Mouse (Mus musculus): ENCODE results near the gene Rassf1. TPM values are rescaled to one million over a fixed set of nuclear protein-coding genes. Genes with fewer than 3 reads are reported as not detected.

Gene Rassf1
- polyA plus RNA-seq (2014; fragmentation: Nextera tagmentation; extraction: Ambion mirVana), result 35.5 and 40.4 TPM in 2 replicates

DNA sequence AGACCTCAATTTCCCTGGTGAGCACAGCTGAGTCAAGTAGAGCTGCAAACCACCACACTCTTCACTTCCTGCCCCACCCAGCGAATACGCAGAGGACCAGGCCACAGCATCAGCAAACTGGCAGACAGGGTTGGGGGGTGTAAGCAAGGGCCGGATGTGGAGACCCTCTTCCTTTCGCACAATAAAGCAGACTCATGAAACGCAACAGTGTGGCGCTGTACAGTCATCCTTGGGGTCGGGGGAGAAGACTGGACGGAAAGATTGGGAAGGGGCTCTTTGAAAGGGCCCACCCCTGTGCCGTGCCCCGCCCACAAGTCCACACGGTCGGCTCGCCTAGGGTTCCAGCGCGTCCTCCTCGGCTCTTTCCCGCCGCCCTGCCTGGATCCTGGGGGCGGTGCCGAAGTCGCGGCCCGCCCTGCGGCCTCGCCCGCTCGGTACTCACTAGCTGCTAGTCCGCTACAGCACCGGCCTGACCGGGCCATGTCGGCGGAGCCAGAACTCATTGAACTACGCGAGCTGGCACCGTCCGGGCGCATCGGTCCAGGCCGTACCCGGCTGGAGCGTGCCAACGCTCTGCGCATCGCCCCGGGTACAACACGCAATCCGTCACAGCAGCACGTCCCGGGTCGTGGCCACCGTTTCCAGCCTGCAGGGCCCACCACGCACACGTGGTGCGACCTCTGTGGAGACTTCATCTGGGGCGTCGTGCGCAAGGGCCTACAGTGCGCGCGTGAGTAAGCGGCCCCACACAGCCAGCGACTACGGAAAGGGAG lies at the start of gene Rassf1:
Gene Rassf1, plus strand, starts transcription at position 439 of the 773 bp plus-strand sequence.
- ATAC-seq (ENCODE audit: low FRiP score, low TSS enrichment) (no peak), DNase-seq (peak; percentile 48)
- H3K4me3 ChIP-seq (replicated peaks; ENCODE audit: low read depth, low read length), result peak within 1 kb of the TSS; percentile 29
- no peaks in the 10 kb centered on the region for H3K9me3 ChIP-seq (ENCODE audit: control insufficient read depth, low read length)
- H3K27me3 ChIP-seq (ENCODE audit: control insufficient read depth, insufficient read depth, low read length), result peaks cover 30% of the 10 kb centered on the region
- 2% methylated on average over 63 of the region's 63 CpGs for WGBS
- peak within 1 kb of the TSS; percentile 53 for H3K4me2 ChIP-seq (ENCODE audit: low read length)
- H3K36me3 ChIP-seq (ENCODE audit: control insufficient read depth, insufficient read depth, low read length), result no peaks in the 10 kb centered on the region
- H3K27ac ChIP-seq (replicated peaks; ENCODE audit: low read depth, low read length), result no peak within 1 kb of the TSS
- peaks cover 35% of the 10 kb centered on the region for H3K4me1 ChIP-seq (ENCODE audit: control insufficient read depth, insufficient read depth, low read length)
- H3K9ac ChIP-seq (replicated peaks; ENCODE audit: low read length), result peak within 1 kb of the TSS; percentile 45; the same call in 1 of the 2 replicates

DNA sequence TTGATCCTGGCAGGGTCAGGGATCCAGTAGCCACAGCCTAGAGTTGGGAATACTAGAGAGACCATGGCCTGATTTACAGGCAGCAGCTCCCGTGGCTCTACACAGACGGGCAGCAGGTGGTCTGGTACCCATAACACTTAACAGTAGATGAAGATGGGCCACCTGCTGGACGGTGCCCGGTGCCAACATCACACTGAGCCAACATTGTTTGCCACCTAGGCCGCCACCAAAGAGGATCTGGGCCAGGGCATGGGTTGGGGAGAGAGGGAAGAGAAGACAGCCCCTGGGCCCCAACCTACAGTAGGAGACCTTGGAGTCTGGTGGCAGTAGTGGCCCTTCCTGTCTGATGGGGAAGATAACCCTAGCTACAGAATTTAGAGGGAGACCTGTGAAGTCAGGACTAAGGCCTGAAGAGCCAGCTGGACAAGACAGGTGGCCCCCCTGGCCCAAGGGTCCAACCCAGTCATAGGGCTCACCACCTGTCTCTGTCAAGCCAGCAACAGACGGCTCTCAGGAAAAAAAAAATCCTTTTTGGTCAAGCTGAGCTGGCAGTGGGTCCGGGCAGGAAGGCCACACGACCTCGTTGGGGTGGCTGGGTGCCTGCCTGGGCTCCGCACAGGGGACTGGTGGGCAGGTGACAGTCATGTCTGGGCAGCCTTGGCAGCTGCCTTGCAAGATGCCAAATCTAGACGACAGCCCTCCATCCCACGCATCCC lies 49.1 kb upstream of the Rassf1 start:
- no peak overlapping the region for H3K4me3 ChIP-seq (replicated peaks; ENCODE audit: low read depth, low read length)
- H3K4me2 ChIP-seq (ENCODE audit: low read length), result no peak overlapping the region
- ATAC-seq (ENCODE audit: low FRiP score, low TSS enrichment), result no peak
- peaks cover 29% of the 10 kb centered on the region for H3K4me1 ChIP-seq (ENCODE audit: control insufficient read depth, insufficient read depth, low read length)
- no peaks in the 10 kb centered on the region for H3K27me3 ChIP-seq (ENCODE audit: control insufficient read depth, insufficient read depth, low read length)
- H3K27ac ChIP-seq (replicated peaks; ENCODE audit: low read depth, low read length), result no peak overlapping the region
- no peak for DNase-seq
- 89% methylated on average over 12 of the region's 12 CpGs for WGBS
- no peak overlapping the region for H3K9ac ChIP-seq (replicated peaks; ENCODE audit: low read length)
- no peaks in the 10 kb centered on the region for H3K9me3 ChIP-seq (ENCODE audit: control insufficient read depth, low read length)
- H3K36me3 ChIP-seq (ENCODE audit: control insufficient read depth, insufficient read depth, low read length), result 0 out of 2 replicates have a peak, but pooled peaks cover 7% of the 10 kb centered on the region

GRCm38 (mm10) chr9:107504662-107505537 lies 46.5 kb upstream of the Rassf1 start:
- Histone ChIP-seq H3K4me2 (ENCODE audit: low read length) (no peak overlapping the region), H3K9ac (replicated peaks; ENCODE audit: low read length) (0 out of 2 replicates have a peak overlapping the region, but pooled peaks have one; percentile 20), H3K4me3 (replicated peaks; ENCODE audit: low read depth, low read length) (no peak overlapping the region), H3K9me3 (ENCODE audit: control insufficient read depth, low read length) (no peaks in the 10 kb centered on the region), H3K27me3 (ENCODE audit: control insufficient read depth, insufficient read depth, low read length) (no peaks in the 10 kb centered on the region), H3K36me3 (ENCODE audit: control insufficient read depth, insufficient read depth, low read length) (no peaks in the 10 kb centered on the region), H3K4me1 (ENCODE audit: control insufficient read depth, insufficient read depth, low read length) (peaks cover 49% of the 10 kb centered on the region), H3K27ac (replicated peaks; ENCODE audit: low read depth, low read length) (peak overlapping the region; percentile 72)
- WGBS, result 55% methylated on average over 19 of the region's 19 CpGs
- DNase-seq (no peak), ATAC-seq (ENCODE audit: low FRiP score, low TSS enrichment) (0 out of 2 replicates have a peak, but pooled peaks have one; percentile 15)

DNA sequence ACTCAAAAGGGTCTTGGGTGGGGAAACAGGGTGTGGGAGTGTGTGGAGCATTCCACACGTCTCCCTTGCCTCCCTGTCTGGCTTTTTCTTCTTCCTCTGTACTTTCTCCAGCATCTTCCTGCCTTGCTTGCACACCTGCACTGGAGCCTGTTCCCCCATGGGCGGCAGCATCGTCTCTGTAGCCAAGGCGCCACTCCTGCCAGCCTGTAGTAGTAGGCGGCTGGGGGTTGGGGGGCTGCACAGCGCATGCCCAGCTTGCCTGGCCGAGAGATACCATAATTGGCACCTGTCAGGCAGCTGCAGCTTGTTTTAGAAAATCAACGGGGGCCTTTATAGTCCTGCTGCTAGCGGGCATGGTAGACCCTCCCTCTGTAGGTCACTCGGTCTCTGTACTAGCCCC lies 43.1 kb upstream of the Rassf1 start:
- Histone ChIP-seq H3K27me3 (ENCODE audit: control insufficient read depth, insufficient read depth, low read length) (no peaks in the 10 kb centered on the region), H3K4me2 (ENCODE audit: low read length) (no peak overlapping the region), H3K4me1 (ENCODE audit: control insufficient read depth, insufficient read depth, low read length) (peaks cover 54% of the 10 kb centered on the region), H3K9me3 (ENCODE audit: control insufficient read depth, low read length) (no peaks in the 10 kb centered on the region), H3K4me3 (replicated peaks; ENCODE audit: low read depth, low read length) (no peak overlapping the region), H3K9ac (replicated peaks; ENCODE audit: low read length) (no peak overlapping the region; the same call in 1 of the 2 replicates), H3K27ac (replicated peaks; ENCODE audit: low read depth, low read length) (peak overlapping the region; percentile 52; the same call in 1 of the 2 replicates), H3K36me3 (ENCODE audit: control insufficient read depth, insufficient read depth, low read length) (no peaks in the 10 kb centered on the region)
- peak; percentile 72 for DNase-seq
- 50% methylated on average over 10 of the region's 10 CpGs for WGBS
- ATAC-seq (ENCODE audit: low FRiP score, low TSS enrichment), result no peak

GRCm38 (mm10) chr9:107510384-107511100 lies 40.8 kb upstream of the Rassf1 start:
- H3K9ac ChIP-seq (replicated peaks; ENCODE audit: low read length), result no peak overlapping the region
- no peaks in the 10 kb centered on the region for H3K36me3 ChIP-seq (ENCODE audit: control insufficient read depth, insufficient read depth, low read length)
- no peak overlapping the region for H3K4me3 ChIP-seq (replicated peaks; ENCODE audit: low read depth, low read length)
- no peaks in the 10 kb centered on the region for H3K9me3 ChIP-seq (ENCODE audit: control insufficient read depth, low read length)
- DNase-seq, result no peak
- H3K4me2 ChIP-seq (ENCODE audit: low read length), result no peak overlapping the region
- 81% methylated on average over 14 of the region's 14 CpGs for WGBS
- H3K4me1 ChIP-seq (ENCODE audit: control insufficient read depth, insufficient read depth, low read length), result peaks cover 35% of the 10 kb centered on the region
- H3K27ac ChIP-seq (replicated peaks; ENCODE audit: low read depth, low read length), result peak overlapping the region; percentile 79
- ATAC-seq (ENCODE audit: low FRiP score, low TSS enrichment), result no peak
- H3K27me3 ChIP-seq (ENCODE audit: control insufficient read depth, insufficient read depth, low read length), result no peaks in the 10 kb centered on the region

GRCm38 (mm10) chr9:107511436-107511835 lies 39.9 kb upstream of the Rassf1 start:
- no peak overlapping the region for H3K4me2 ChIP-seq (ENCODE audit: low read length)
- 48% methylated on average over 8 of the region's 8 CpGs for WGBS
- H3K9me3 ChIP-seq (ENCODE audit: control insufficient read depth, low read length), result no peaks in the 10 kb centered on the region
- peaks cover 32% of the 10 kb centered on the region for H3K4me1 ChIP-seq (ENCODE audit: control insufficient read depth, insufficient read depth, low read length)
- no peak overlapping the region for H3K9ac ChIP-seq (replicated peaks; ENCODE audit: low read length)
- no peaks in the 10 kb centered on the region for H3K27me3 ChIP-seq (ENCODE audit: control insufficient read depth, insufficient read depth, low read length)
- peak overlapping the region; percentile 79 for H3K27ac ChIP-seq (replicated peaks; ENCODE audit: low read depth, low read length)
- ATAC-seq (ENCODE audit: low FRiP score, low TSS enrichment) (no peak; the same call in 1 of the 2 replicates), DNase-seq (peak; percentile 59)
- no peaks in the 10 kb centered on the region for H3K36me3 ChIP-seq (ENCODE audit: control insufficient read depth, insufficient read depth, low read length)
- no peak overlapping the region for H3K4me3 ChIP-seq (replicated peaks; ENCODE audit: low read depth, low read length)

GRCm38 (mm10) chr9:107512326-107512725 lies 39.0 kb upstream of the Rassf1 start:
- Histone ChIP-seq H3K36me3 (ENCODE audit: control insufficient read depth, insufficient read depth, low read length) (0 out of 2 replicates have a peak, but pooled peaks cover 2% of the 10 kb centered on the region), H3K9ac (replicated peaks; ENCODE audit: low read length) (no peak overlapping the region), H3K4me2 (ENCODE audit: low read length) (no peak overlapping the region), H3K4me1 (ENCODE audit: control insufficient read depth, insufficient read depth, low read length) (peaks cover 29% of the 10 kb centered on the region), H3K9me3 (ENCODE audit: control insufficient read depth, low read length) (no peaks in the 10 kb centered on the region), H3K27ac (replicated peaks; ENCODE audit: low read depth, low read length) (peak overlapping the region; percentile 79), H3K4me3 (replicated peaks; ENCODE audit: low read depth, low read length) (no peak overlapping the region), H3K27me3 (ENCODE audit: control insufficient read depth, insufficient read depth, low read length) (no peaks in the 10 kb centered on the region)
- DNase-seq, result no peak
- no peak for ATAC-seq (ENCODE audit: low FRiP score, low TSS enrichment)
- 49% methylated on average over 16 of the region's 16 CpGs for WGBS
